Mouse (Mus musculus): ENCODE measurements at regions not wholly inside any gene's neighbourhood (a gene's known extent, or its start where the extent isn't known, plus 50 kb on each side); places are given as distances from the start of the nearest gene placed in this dataset.

GRCm38 (mm10) chr6:84270518-84271165, 262.3 kb downstream of the Dysf start:
- no peak for DNase-seq (ENCODE audit: low spot score in 2 of 2)
- Histone ChIP-seq H3K27ac (no peak overlapping the region), H3K4me3 (no peak overlapping the region)
- no peak for TF ChIP-seq CTCF (conservative IDR thresholded peaks at IDR 0.05)

DNA sequence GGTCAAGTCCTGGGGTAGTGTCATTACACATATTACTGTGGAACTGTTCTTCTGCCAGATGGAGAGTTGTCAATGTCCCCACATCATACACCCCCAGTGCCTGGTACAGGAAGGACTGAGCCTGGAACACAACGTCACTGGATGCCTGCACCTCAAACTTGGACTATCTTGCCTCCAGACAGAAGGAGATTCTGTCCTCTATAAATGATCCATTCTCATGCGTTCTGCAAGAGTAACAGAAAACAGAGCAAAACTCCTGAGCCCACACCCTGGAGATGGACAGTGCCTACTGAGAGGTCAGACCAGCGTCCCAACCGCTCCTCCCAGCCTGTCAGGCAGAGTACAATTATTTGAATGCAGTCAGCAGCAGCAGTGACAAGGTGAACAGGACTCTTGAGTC, 261.1 kb downstream of the Dysf start:
- H3K4me3 ChIP-seq, result no peak overlapping the region
- no peak for TF ChIP-seq CTCF (conservative IDR thresholded peaks at IDR 0.05)
- no peak overlapping the region for H3K27ac ChIP-seq
- no peak for DNase-seq (ENCODE audit: low spot score in 2 of 2)

DNA sequence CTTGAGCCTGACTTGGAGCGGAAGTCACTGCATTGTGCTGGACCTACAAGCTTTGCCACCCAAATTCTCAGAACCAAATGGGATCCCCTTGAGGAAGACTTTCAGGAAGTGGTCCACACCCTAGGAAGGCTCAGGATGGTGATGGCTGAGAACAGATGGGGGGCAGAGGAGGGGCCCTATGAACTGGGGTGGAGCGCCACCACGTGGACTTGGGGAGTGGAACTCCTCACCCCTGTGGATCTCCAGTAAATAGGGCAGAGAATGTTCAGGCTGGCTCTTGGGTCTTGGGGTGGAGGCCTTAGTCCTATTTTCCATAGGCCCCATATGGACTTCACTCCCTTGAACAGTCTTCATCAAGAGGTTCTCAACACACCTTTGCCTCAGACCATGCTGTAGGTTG, 260.6 kb downstream of the Dysf start:
- no peak overlapping the region for H3K27ac ChIP-seq
- H3K4me3 ChIP-seq, result no peak overlapping the region
- no peak for DNase-seq (ENCODE audit: low spot score in 2 of 2)
- peak; percentile 50 for TF ChIP-seq CTCF (conservative IDR thresholded peaks at IDR 0.05)

- no peak overlapping the region for H3K4me3 ChIP-seq
- H3K27ac ChIP-seq, result no peak overlapping the region
- TF ChIP-seq CTCF (conservative IDR thresholded peaks at IDR 0.05), result no peak
- DNase-seq (ENCODE audit: low spot score in 2 of 2), result no peak
These were observed 259.7 kb downstream of the Dysf start for GRCm38 (mm10) chr6:84268111-84268510.

DNA sequence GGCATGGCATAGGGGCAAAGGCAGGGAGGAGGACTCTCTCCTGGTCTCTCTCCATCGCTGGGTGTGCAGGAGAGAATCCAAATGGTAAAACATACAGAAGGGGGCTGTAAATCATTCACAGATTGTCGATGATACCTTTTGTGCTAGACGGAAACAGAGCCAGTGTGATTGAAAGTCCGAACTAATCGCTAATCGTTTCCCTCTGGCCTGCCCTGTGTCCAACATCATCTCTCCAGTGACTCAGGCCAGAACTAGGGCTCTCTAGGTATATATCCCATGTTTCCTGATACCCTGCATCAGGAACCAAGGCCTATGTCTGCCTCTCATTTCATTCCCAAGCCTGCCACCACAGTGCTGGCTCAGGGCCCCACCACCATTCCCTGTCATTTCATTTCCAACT, 259.1 kb downstream of the Dysf start:
- Histone ChIP-seq H3K4me3 (no peak overlapping the region), H3K27ac (no peak overlapping the region)
- no peak for TF ChIP-seq CTCF (conservative IDR thresholded peaks at IDR 0.05)
- no peak for DNase-seq (ENCODE audit: low spot score in 2 of 2)

DNA sequence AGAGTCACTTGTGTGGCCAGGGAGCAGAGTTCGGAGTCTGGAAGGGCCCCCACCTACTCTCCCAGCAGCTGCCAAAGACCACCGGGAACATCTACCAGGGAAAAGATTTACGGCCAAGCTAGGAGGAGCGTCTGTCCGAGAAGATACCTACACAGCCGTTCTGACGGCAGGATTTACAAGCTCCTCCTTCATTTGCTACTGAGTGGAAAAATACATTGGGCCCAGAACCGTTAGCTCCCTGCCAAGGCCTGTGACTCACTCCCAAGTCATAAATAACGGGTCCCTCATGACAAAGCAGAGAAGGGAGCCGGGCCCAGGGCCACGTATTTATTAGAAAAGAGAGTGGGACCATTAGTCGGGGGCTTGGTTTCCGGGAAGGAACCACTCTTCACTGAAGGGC, 258.3 kb downstream of the Dysf start:
- Histone ChIP-seq H3K27ac (no peak overlapping the region), H3K4me3 (no peak overlapping the region)
- peak; percentile 31 to 48 for DNase-seq (ENCODE audit: low spot score in 2 of 2)
- no peak for TF ChIP-seq CTCF (conservative IDR thresholded peaks at IDR 0.05)

DNA sequence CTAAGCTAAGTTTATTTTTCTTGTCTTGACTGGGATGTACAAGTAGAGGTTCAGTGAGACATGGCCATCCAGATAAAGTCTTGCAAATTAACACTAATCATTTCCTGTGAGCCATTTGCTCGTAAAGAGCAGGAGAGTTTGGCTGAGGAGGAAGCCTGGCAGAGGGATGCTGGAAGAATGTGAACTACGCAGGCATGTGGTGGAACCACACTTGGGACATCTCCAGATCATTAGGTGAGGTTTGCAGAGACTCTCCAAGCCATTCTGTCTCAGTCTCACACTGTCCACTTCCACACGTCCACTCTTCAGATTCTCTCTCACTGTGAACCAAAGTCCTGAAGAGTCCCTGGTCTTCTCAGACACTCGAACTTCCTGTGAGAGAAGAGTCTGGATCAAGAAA, 256.3 kb downstream of the Dysf start:
- Histone ChIP-seq H3K4me3 (no peak overlapping the region), H3K27ac (no peak overlapping the region)
- DNase-seq (ENCODE audit: low spot score in 2 of 2), result no peak
- TF ChIP-seq CTCF (conservative IDR thresholded peaks at IDR 0.05), result no peak

- DNase-seq (ENCODE audit: low spot score in 2 of 2), result no peak
- Histone ChIP-seq H3K4me3 (no peak overlapping the region), H3K27ac (no peak overlapping the region)
- no peak for TF ChIP-seq CTCF (conservative IDR thresholded peaks at IDR 0.05)
These were observed 255.3 kb downstream of the Dysf start for GRCm38 (mm10) chr6:84263686-84264085.

- DNase-seq (ENCODE audit: low spot score in 2 of 2), result no peak
- Histone ChIP-seq H3K27ac (no peak overlapping the region), H3K4me3 (no peak overlapping the region)
- no peak for TF ChIP-seq CTCF (conservative IDR thresholded peaks at IDR 0.05)
These were observed 254.4 kb downstream of the Dysf start for GRCm38 (mm10) chr6:84262766-84263165.

DNA sequence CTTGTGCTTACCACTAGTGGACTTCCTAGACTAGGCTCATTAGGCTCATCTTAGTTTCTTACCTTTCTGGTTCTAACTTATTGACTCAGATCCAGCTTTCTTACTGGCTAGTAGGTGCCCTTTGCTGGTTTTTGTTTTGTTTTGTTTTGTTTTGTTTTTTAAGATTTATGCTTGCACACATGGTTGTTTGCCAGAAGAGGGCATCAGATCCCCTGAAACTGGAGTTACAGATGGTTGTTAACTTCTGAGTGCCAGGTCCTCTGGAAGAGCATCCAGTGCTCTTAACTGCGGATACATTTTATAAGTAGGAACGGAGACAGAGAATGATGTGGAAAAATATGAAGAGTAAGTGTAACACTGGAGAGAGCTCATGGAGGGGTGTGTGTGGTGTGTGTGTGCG, 253.1 kb downstream of the Dysf start:
- peak; percentile 66 for TF ChIP-seq CTCF (conservative IDR thresholded peaks at IDR 0.05)
- no peak overlapping the region for H3K4me3 ChIP-seq
- no peak overlapping the region for H3K27ac ChIP-seq
- no peak for DNase-seq (ENCODE audit: low spot score in 2 of 2)
